In genomic region chr10:49801001-49801400, GRCm38 (mm10) we compare ENCODE assay signal across 20 mouse cellular contexts. TPM values are rescaled to one million over a fixed set of nuclear protein-coding genes. Genes with fewer than 3 reads are reported as not detected.
DNase-seq lines count a peak whose midpoint lies in the region; ATAC-seq and TF ChIP-seq lines count a peak whose summit lies in the region.
"Had no signal": no experiment of that assay in that cellular context is flagged by ENCODE, and none has a peak within 500 bp of the region (broad histone marks: within the 10 kb centered on the region; RNA-seq: fewer than 3 reads in every experiment).

No protein-coding gene starts in this region.

- no peak for TF ChIP-seq CTCF in hindbrain, postnatal 0 days (IDR thresholded peaks at IDR 0.05; ENCODE audit: low read depth)

- peak; percentile 52 to 62 for DNase-seq in cerebellum, postnatal 10 days
- no peak for DNase-seq in cerebellum, postnatal 25 days
- DNase-seq in hindbrain, postnatal 0 days (ENCODE audit: low spot score) = peak; percentile 6
- DNase-seq: adrenal gland, adult 2 months; adrenal gland, adult 8-10 months; adrenal gland, postnatal 10 days; adrenal gland, postnatal 14 days; adrenal gland, postnatal 25 days; adrenal gland, postnatal 36 days; B cell, adult 2 months; cerebellum, adult 11 months; cerebellum, adult 11-12 months; cerebellum, adult 18-20 months had no signal

- H3K9ac ChIP-seq in hindbrain, postnatal 0 days (replicated peaks; ENCODE audit: low read length) = no peak overlapping the region
- H3K9ac ChIP-seq in hindbrain, embryonic 16.5 days (ENCODE audit: low read depth, low read length) = no peak overlapping the region

- H3K9me3 ChIP-seq in hindbrain, postnatal 0 days (ENCODE audit: low read length) = no peaks in the 10 kb centered on the region
- H3K9me3 ChIP-seq in hindbrain, embryonic 16.5 days (ENCODE audit: control insufficient read depth, low read length) = no peaks in the 10 kb centered on the region
- H3K9me3 ChIP-seq: G1E had no signal

- no peaks in the 10 kb centered on the region for H3K27me3 ChIP-seq in hindbrain, postnatal 0 days (ENCODE audit: insufficient read depth, low read length)
- H3K27me3 ChIP-seq in hindbrain, embryonic 16.5 days (replicated peaks; ENCODE audit: control insufficient read depth, insufficient read depth, low read length) = no peaks in the 10 kb centered on the region
- H3K27me3 ChIP-seq: CH12.LX, Patski had no signal

- WGBS in hindbrain, postnatal 0 days = 81% methylated on average over 1 of the region's 1 CpGs
- WGBS in hindbrain, embryonic 16.5 days = 78% methylated on average over 1 of the region's 1 CpGs

- ATAC-seq in hindbrain, postnatal 0 days = no peak
- ATAC-seq in hindbrain, embryonic 16.5 days = no peak
- ATAC-seq: activated CD4-positive, CD25-positive, alpha-beta regulatory T cell, adult 4 months; CD4-positive, CD25-positive, alpha-beta regulatory T cell, adult 4 months; Patski had no signal

- H3K36me3 ChIP-seq in hindbrain, postnatal 0 days (ENCODE audit: insufficient read depth, low read length) = no peaks in the 10 kb centered on the region
- H3K36me3 ChIP-seq in hindbrain, embryonic 16.5 days (ENCODE audit: control insufficient read depth, insufficient read depth, low read length) = no peaks in the 10 kb centered on the region
- H3K36me3 ChIP-seq: G1E had no signal

- H3K4me2 ChIP-seq in hindbrain, postnatal 0 days (ENCODE audit: low read depth, low read length) = no peak overlapping the region
- no peak overlapping the region for H3K4me2 ChIP-seq in hindbrain, embryonic 16.5 days (ENCODE audit: low read length)

- H3K27ac ChIP-seq in hindbrain, postnatal 0 days = no peak overlapping the region
- no peak overlapping the region for H3K27ac ChIP-seq in hindbrain, embryonic 16.5 days (ENCODE audit: low read depth, low read length)

- H3K4me1 ChIP-seq in hindbrain, postnatal 0 days (ENCODE audit: insufficient read depth, low read length) = no peaks in the 10 kb centered on the region
- no peaks in the 10 kb centered on the region for H3K4me1 ChIP-seq in hindbrain, embryonic 16.5 days (ENCODE audit: control insufficient read depth, insufficient read depth, low read depth, low read length)

- no peak overlapping the region for H3K4me3 ChIP-seq in hindbrain, postnatal 0 days (ENCODE audit: low read length)
- H3K4me3 ChIP-seq in hindbrain, embryonic 16.5 days (ENCODE audit: low read length) = no peak overlapping the region

RNA-seq across cellular contexts. Expression of gene Grik2, which starts 12.4 kb away (rescaled TPM):
- total RNA-seq in hindbrain, postnatal 0 days (2014; rRNA removed) = 88.9 and 120 TPM in 2 replicates
- 24.9 and 25.5 TPM in 2 replicates for polyA plus RNA-seq in hindbrain, postnatal 0 days (2015; fragmentation: Nextera tagmentation; extraction: Ambion mirVana)
- polyA plus RNA-seq in hindbrain, embryonic 16.5 days (2015; fragmentation: Nextera tagmentation; extraction: Ambion mirVana) = 28.3 and 29.2 TPM in 2 replicates
- total RNA-seq: CH12.LX, MEL had no signal
- polyA plus RNA-seq: activated CD4-positive, CD25-positive, alpha-beta regulatory T cell, adult 4 months; CD4-positive, CD25-positive, alpha-beta regulatory T cell, adult 4 months; G1E had no signal

Comparison
In these comparisons a context has a peak if more than half of its experiments do, and no peak if none do; other contexts are left out.
1. DNase-seq: peak in cerebellum, postnatal 10 days (2 of 2) and hindbrain, postnatal 0 days (single experiment); none in cerebellum, postnatal 25 days (0 of 2).